Mouse (Mus musculus): ENCODE results near the gene Snrnp35.
"Not testable (repeated sequence)": the region's sequence is repeated elsewhere in the genome, so short reads cannot be mapped to it uniquely, and the experiment has no call there.

Gene Snrnp35

GRCm38 (mm10) chr5:124463462-124463861, 19.5 kb upstream of the Snrnp35 start:
- no peak for DNase-seq (ENCODE audit: low spot score)

GRCm38 (mm10) chr5:124464905-124465304, 18.0 kb upstream of the Snrnp35 start:
- no peak for DNase-seq (ENCODE audit: low spot score)

GRCm38 (mm10) chr5:124467766-124468165, 15.2 kb upstream of the Snrnp35 start:
- DNase-seq (ENCODE audit: low spot score): no peak

- DNase-seq (ENCODE audit: low spot score): no peak
Observed at GRCm38 (mm10) chr5:124468365-124468764, 14.6 kb upstream of the Snrnp35 start.

GRCm38 (mm10) chr5:124469486-124469885, 13.4 kb upstream of the Snrnp35 start:
- no peak for DNase-seq (ENCODE audit: low spot score)

GRCm38 (mm10) chr5:124470591-124471171, 12.3 kb upstream of the Snrnp35 start:
- no peak for DNase-seq (ENCODE audit: low spot score)

GRCm38 (mm10) chr5:124478873-124479204, 4.1 kb upstream of the Snrnp35 start:
- DNase-seq (ENCODE audit: low spot score): peak; percentile 70

- DNase-seq (ENCODE audit: low spot score): no peak
Observed at GRCm38 (mm10) chr5:124480119-124480518, 2.8 kb upstream of the Snrnp35 start.

GRCm38 (mm10) chr5:124481714-124482113, 1.2 kb upstream of the Snrnp35 start:
- no peak for DNase-seq (ENCODE audit: low spot score)

- no peak for DNase-seq (ENCODE audit: low spot score)
Observed at GRCm38 (mm10) chr5:124482436-124482965, 433 bp upstream of the Snrnp35 start.

- DNase-seq (ENCODE audit: low spot score): no peak
Observed at GRCm38 (mm10) chr5:124483655-124484396, 892 bp downstream of the Snrnp35 start.

GRCm38 (mm10) chr5:124485654-124486053, 2.7 kb downstream of the Snrnp35 start:
- DNase-seq (ENCODE audit: low spot score): no peak

- DNase-seq (ENCODE audit: low spot score): no peak
Observed at GRCm38 (mm10) chr5:124488885-124489284, 6.0 kb downstream of the Snrnp35 start.

GRCm38 (mm10) chr5:124491732-124492131, 8.8 kb downstream of the Snrnp35 start:
- no peak for DNase-seq (ENCODE audit: low spot score)

GRCm38 (mm10) chr5:124492618-124493017, 9.7 kb downstream of the Snrnp35 start:
- no peak for DNase-seq (ENCODE audit: low spot score)

- no peak for DNase-seq (ENCODE audit: low spot score)
Observed at GRCm38 (mm10) chr5:124493455-124493854, 10.5 kb downstream of the Snrnp35 start.

GRCm38 (mm10) chr5:124495547-124495946, 12.6 kb downstream of the Snrnp35 start:
- no peak for DNase-seq (ENCODE audit: low spot score)

GRCm38 (mm10) chr5:124496614-124497514, 13.9 kb downstream of the Snrnp35 start:
- no peak for DNase-seq (ENCODE audit: low spot score)

- no peak for DNase-seq (ENCODE audit: low spot score)
Observed at GRCm38 (mm10) chr5:124498221-124498876, 15.4 kb downstream of the Snrnp35 start.

GRCm38 (mm10) chr5:124499001-124499400, 16.1 kb downstream of the Snrnp35 start:
- no peak for DNase-seq (ENCODE audit: low spot score)

GRCm38 (mm10) chr5:124500037-124500436, 17.1 kb downstream of the Snrnp35 start:
- not testable (repeated sequence) for DNase-seq (ENCODE audit: low spot score)

- DNase-seq (ENCODE audit: low spot score): no peak
Observed at GRCm38 (mm10) chr5:124500573-124500972, 17.6 kb downstream of the Snrnp35 start.

Data from testis, postnatal 14 days (tissue).